8 mouse cellular contexts compared by ENCODE assay signal in genomic region chr2:153292305-153292861, GRCm38 (mm10). TPM values are rescaled to one million over a fixed set of nuclear protein-coding genes. Genes with fewer than 3 reads are reported as not detected.
A peak's percentile ranks its signal among the peaks of the same experiment; 100 is the strongest.
DNase-seq lines count a peak whose midpoint lies in the region; ATAC-seq and TF ChIP-seq lines count a peak whose summit lies in the region.

No protein-coding gene starts in this region.

- no peak for TF ChIP-seq CTCF in testis, adult 2 months (IDR thresholded peaks at IDR 0.05; ENCODE audit: control insufficient read depth, insufficient read depth, insufficient replicate concordance, low read depth, low read length)

- TF ChIP-seq POLR2A in testis, adult 2 months (IDR thresholded peaks at IDR 0.05; ENCODE audit: control insufficient read depth, low read depth, low read length), result peak; percentile 49; the same call in 1 of the 2 replicates

- peak; percentile 22 for ATAC-seq in common myeloid progenitor, adult 5-6 weeks (replicated peaks; ENCODE audit: low read depth, poor library complexity, severe bottlenecking)
- peak; percentile 55 for ATAC-seq in neutrophil, adult 5-6 weeks (ENCODE audit: extremely low read depth, insufficient number of reproducible peaks, low FRiP score, poor library complexity, severe bottlenecking)

- no peaks in the 10 kb centered on the region; the same call in 1 of the 2 replicates for H3K36me3 ChIP-seq in testis, adult 2 months (ENCODE audit: control insufficient read depth, insufficient read depth, low read length)

- peaks cover 11% of the 10 kb centered on the region for H3K4me1 ChIP-seq in testis, adult 2 months (ENCODE audit: control insufficient read depth, insufficient read depth, low read length)

- H3K27ac ChIP-seq in testis, adult 2 months (ENCODE audit: control insufficient read depth, insufficient read depth, low read depth, low read length), result peak overlapping the region; percentile 92

- H3K27me3 ChIP-seq in testis, adult 2 months (ENCODE audit: control insufficient read depth, insufficient read depth, low read length), result no peaks in the 10 kb centered on the region

- H3K4me3 ChIP-seq in testis, adult 2 months (ENCODE audit: control insufficient read depth, low read depth, low read length), result peak overlapping the region; percentile 97

- no peak for DNase-seq in testis, postnatal 10 days (ENCODE audit: low spot score)
- DNase-seq in induced T-regulatory cell, adult 2 months (ENCODE audit: low read depth), result peak; percentile 87
- peak; percentile 30 to 51 for DNase-seq in lung, adult 18-20 months
- no peak for DNase-seq in gastrocnemius, postnatal 10 days
- DNase-seq in layer of hippocampus, postnatal 25 days (ENCODE audit: extremely low spot score in 1 of 2, low spot score in 1 of 2), result no peak

RNA-seq across cellular contexts. Expression of gene Kif3b, which starts 1.2 kb away (rescaled TPM):
- polyA plus RNA-seq in testis, adult 2 months (2012; rRNA removed), result 54.0 and 54.7 TPM in 2 replicates
- total RNA-seq in common myeloid progenitor, adult 5-6 weeks (2017), result 12.3 and 13.2 TPM in 2 replicates
- 44.6 and 51.1 TPM in 2 replicates for total RNA-seq in neutrophil, adult 5-6 weeks (2017)
- 1 to 10 TPM; 6.0 to 6.9 TPM for total RNA-seq in gastrocnemius, postnatal 10 days (2021)
- 10 to 100 TPM; 55.1 to 56.1 TPM for total RNA-seq in layer of hippocampus, postnatal 25 days (2021)

RNA-seq across cellular contexts. Expression of gene Pofut1, which starts 51.0 kb away (rescaled TPM):
- polyA plus RNA-seq in testis, adult 2 months (2012; rRNA removed), result 10.8 and 12.8 TPM in 2 replicates
- 21.7 and 23.2 TPM in 2 replicates for total RNA-seq in common myeloid progenitor, adult 5-6 weeks (2017)
- 19.2 and 20.0 TPM in 2 replicates for total RNA-seq in neutrophil, adult 5-6 weeks (2017)
- total RNA-seq in gastrocnemius, postnatal 10 days (2021), result 10 to 100 TPM; 24.1 to 29.2 TPM
- total RNA-seq in layer of hippocampus, postnatal 25 days (2021), result 10 to 100 TPM; 14.3 to 21.1 TPM

RNA-seq across cellular contexts. Expression of gene Plagl2, which starts 51.2 kb away (rescaled TPM):
- 16.1 and 17.3 TPM in 2 replicates for polyA plus RNA-seq in testis, adult 2 months (2012; rRNA removed)
- 4.9 and 11.2 TPM in 2 replicates for total RNA-seq in common myeloid progenitor, adult 5-6 weeks (2017)
- 7.0 and 8.0 TPM in 2 replicates for total RNA-seq in neutrophil, adult 5-6 weeks (2017)
- total RNA-seq in gastrocnemius, postnatal 10 days (2021), result 10 to 100 TPM in 1 of 2 experiments, 1 to 10 TPM in 1; 8.3 to 11.9 TPM
- total RNA-seq in layer of hippocampus, postnatal 25 days (2021), result 1 to 10 TPM; 4.6 to 5.4 TPM

RNA-seq across cellular contexts. Expression of gene Asxl1, which starts 53.2 kb away (rescaled TPM):
- polyA plus RNA-seq in testis, adult 2 months (2012; rRNA removed), result 27.6 and 28.7 TPM in 2 replicates
- total RNA-seq in common myeloid progenitor, adult 5-6 weeks (2017), result 27.6 and 42.3 TPM in 2 replicates
- total RNA-seq in neutrophil, adult 5-6 weeks (2017), result 66.5 and 68.7 TPM in 2 replicates
- total RNA-seq in gastrocnemius, postnatal 10 days (2021), result 10 to 100 TPM; 14.7 to 19.6 TPM
- 10 to 100 TPM; 31.6 to 34.0 TPM for total RNA-seq in layer of hippocampus, postnatal 25 days (2021)

Comparison
In these comparisons a context has a peak if more than half of its experiments do, and no peak if none do; other contexts are left out.
1. DNase-seq: peak in induced T-regulatory cell, adult 2 months (single experiment) and lung, adult 18-20 months (2 of 2); none in testis, postnatal 10 days (single experiment), gastrocnemius, postnatal 10 days (single experiment) and layer of hippocampus, postnatal 25 days (0 of 2).